Mouse (Mus musculus) thymus, postnatal 14 days (tissue): ENCODE results near the gene Slc39a7.
A peak's percentile ranks its signal among the peaks of the same experiment; 100 is the strongest.
"Not testable (repeated sequence)": the region's sequence is repeated elsewhere in the genome, so short reads cannot be mapped to it uniquely, and the experiment has no call there.

ENCODE experiments used
- DNase-seq: peaks from one replicate; pipeline ENCODE4 v3.0.0; 2021

Gene Slc39a7

GRCm38 (mm10) chr17:34029890-34030595 lies 1.4 kb downstream of the Slc39a7 start:
- DNase-seq = no peak

- DNase-seq = no peak
These were observed 2.2 kb downstream of the Slc39a7 start for GRCm38 (mm10) chr17:34029150-34029889.

GRCm38 (mm10) chr17:34028501-34029149 lies 2.9 kb downstream of the Slc39a7 start:
- DNase-seq = no peak

GRCm38 (mm10) chr17:34027656-34028223 lies 3.7 kb downstream of the Slc39a7 start, which contains the start of gene H2-Ke6:
TSS of gene H2-Ke6 (minus strand) at chr17:34028060.
- DNase-seq = peak; percentile 94

- peak; percentile 69 for DNase-seq
These were observed 4.4 kb downstream of the Slc39a7 start for GRCm38 (mm10) chr17:34026917-34027655.

- DNase-seq = no peak
These were observed 5.3 kb downstream of the Slc39a7 start for GRCm38 (mm10) chr17:34026221-34026620.

- no peak for DNase-seq
These were observed 5.7 kb downstream of the Slc39a7 start for GRCm38 (mm10) chr17:34025756-34026151.

GRCm38 (mm10) chr17:34024861-34025755 lies 6.4 kb downstream of the Slc39a7 start:
- no peak for DNase-seq

- DNase-seq = peak; percentile 93
These were observed 7.1 kb downstream of the Slc39a7 start, which contains the start of gene Ring1 for GRCm38 (mm10) chr17:34024317-34024821. TSS of gene Ring1 (minus strand) at chr17:34024680.

- no peak for DNase-seq
These were observed 7.8 kb downstream of the Slc39a7 start for GRCm38 (mm10) chr17:34023678-34024077.

GRCm38 (mm10) chr17:34022987-34023386 lies 8.5 kb downstream of the Slc39a7 start:
- no peak for DNase-seq

- no peak for DNase-seq
These were observed 9.1 kb downstream of the Slc39a7 start for GRCm38 (mm10) chr17:34022414-34022783.

GRCm38 (mm10) chr17:34021539-34022413 lies 9.7 kb downstream of the Slc39a7 start:
- no peak for DNase-seq

- DNase-seq = no peak
These were observed 18.0 kb downstream of the Slc39a7 start for GRCm38 (mm10) chr17:34013436-34013835.

- no peak for DNase-seq
These were observed 21.3 kb downstream of the Slc39a7 start for GRCm38 (mm10) chr17:34010156-34010555.

- no peak for DNase-seq
These were observed 24.9 kb downstream of the Slc39a7 start for GRCm38 (mm10) chr17:34006570-34006969.

GRCm38 (mm10) chr17:34003426-34003825 lies 28.1 kb downstream of the Slc39a7 start:
- peak; percentile 74 for DNase-seq

GRCm38 (mm10) chr17:34000796-34001195 lies 30.7 kb downstream of the Slc39a7 start:
- not testable (repeated sequence) for DNase-seq

GRCm38 (mm10) chr17:34000150-34000537 lies 31.3 kb downstream of the Slc39a7 start, which contains the start of gene H2-K1:
TSS of gene H2-K1 (minus strand) at chr17:34000347.
- peak; percentile 81 for DNase-seq
